Mouse (Mus musculus) MEL (cell line): ENCODE results near the gene Tmem108.

Source experiments
- CTCF ChIP-seq, 3 experiments: IDR thresholded peaks in 2 of 3; conservative IDR thresholded peaks in 1 of 3; 2 replicates each; pipeline ENCODE4 v1.5.1; 2011 to 2012; ENCODE audit warnings: low read length in 3 of 3, low read depth in 2 of 3, mild to moderate bottlenecking in 2 of 3, improper control_type of control experiment in 1 of 3, inconsistent platforms in 1 of 3, mixed read lengths in 1 of 3, moderate library complexity in 1 of 3; ENCODE audit not compliant: control insufficient read depth in 1 of 3, insufficient read depth in 1 of 3, poor library complexity in 1 of 3, severe bottlenecking in 1 of 3
- E2F4 ChIP-seq: IDR thresholded peaks from 2 replicates; pipeline ENCODE4 v1.6.1; 2011; ENCODE audit warnings: low read depth, low read length, improper control_type of control experiment, borderline replicate concordance
- GATA1 ChIP-seq: IDR thresholded peaks from 2 replicates; pipeline ENCODE4 v1.6.1; 2011; ENCODE audit warnings: low read depth, low read length, improper control_type of control experiment
- MAFK ChIP-seq: IDR thresholded peaks from 2 replicates; pipeline ENCODE4 v1.6.1; 2011; ENCODE audit warnings: low read depth, mild to moderate bottlenecking, low read length, improper control_type of control experiment, borderline replicate concordance
- POLR2A ChIP-seq, 2 experiments: IDR thresholded peaks; 2 replicates each; pipeline ENCODE4 v1.6.1; 2011 to 2012; ENCODE audit warnings: low read length in 2 of 2, mild to moderate bottlenecking in 2 of 2, control low read depth in 1 of 2, improper control_type of control experiment in 1 of 2, low read depth in 1 of 2, moderate library complexity in 1 of 2; ENCODE audit not compliant: control insufficient read depth in 1 of 2, insufficient read depth in 1 of 2, poor library complexity in 1 of 2
- POLR2AphosphoS5 ChIP-seq: IDR thresholded peaks from 2 replicates; pipeline ENCODE4 v1.6.1; 2012; ENCODE audit warnings: low read depth, borderline replicate concordance, mild to moderate bottlenecking, inconsistent platforms, low read length, moderate library complexity, mixed read lengths
- SMC3 ChIP-seq: IDR thresholded peaks from 2 replicates; pipeline ENCODE4 v1.6.1; 2011; ENCODE audit warnings: low read depth, low read length, improper control_type of control experiment
- TBP ChIP-seq: IDR thresholded peaks from 2 replicates; pipeline ENCODE4 v1.8.0; 2011; ENCODE audit warnings: low read depth, low read length, improper control_type of control experiment
- TCF12 ChIP-seq: IDR thresholded peaks from 2 replicates; pipeline ENCODE4 v1.6.1; 2014; ENCODE audit warnings: low read depth, mild to moderate bottlenecking, inconsistent platforms, low read length, improper control_type of control experiment, moderate library complexity
- USF1 ChIP-seq: IDR thresholded peaks from 2 replicates; pipeline ENCODE4 v1.6.1; 2014; ENCODE audit warnings: low read depth, mild to moderate bottlenecking, inconsistent platforms, low read length, improper control_type of control experiment, moderate library complexity
- ZC3H11A ChIP-seq: IDR thresholded peaks from 2 replicates; pipeline ENCODE4 v1.6.1; 2012; ENCODE audit warnings: low read depth, mild to moderate bottlenecking, inconsistent platforms, low read length, improper control_type of control experiment

- TF ChIP-seq CTCF (IDR thresholded peaks at IDR 0.05 in 2 of 3, conservative IDR thresholded peaks at IDR 0.05 in 1 of 3; ENCODE audit: control insufficient read depth in 1 of 3, insufficient read depth in 1 of 3, low read depth in 2 of 3, low read length in 3 of 3, poor library complexity in 1 of 3, severe bottlenecking in 1 of 3) (no peak), E2F4 (no peak), ZC3H11A (no peak), TBP (no peak), MAFK (no peak), SMC3 (no peak), GATA1 (no peak), TCF12 (no peak), POLR2AphosphoS5 (no peak), POLR2A (IDR thresholded peaks at IDR 0.05; ENCODE audit: control insufficient read depth in 1 of 2, insufficient read depth in 1 of 2, low read depth in 1 of 2, low read length in 2 of 2, poor library complexity in 1 of 2) (no peak), USF1 (no peak)
These were observed 92.8 kb downstream of the Tmem108 start for GRCm38 (mm10) chr9:103668830-103669229.
